Mouse (Mus musculus): ENCODE results near the gene Gp9. TPM values are rescaled to one million over a fixed set of nuclear protein-coding genes. Genes with fewer than 3 reads are reported as not detected.

Gp9 gene
- polyA plus RNA-seq, 1 experiment: 0.88 TPM

DNA sequence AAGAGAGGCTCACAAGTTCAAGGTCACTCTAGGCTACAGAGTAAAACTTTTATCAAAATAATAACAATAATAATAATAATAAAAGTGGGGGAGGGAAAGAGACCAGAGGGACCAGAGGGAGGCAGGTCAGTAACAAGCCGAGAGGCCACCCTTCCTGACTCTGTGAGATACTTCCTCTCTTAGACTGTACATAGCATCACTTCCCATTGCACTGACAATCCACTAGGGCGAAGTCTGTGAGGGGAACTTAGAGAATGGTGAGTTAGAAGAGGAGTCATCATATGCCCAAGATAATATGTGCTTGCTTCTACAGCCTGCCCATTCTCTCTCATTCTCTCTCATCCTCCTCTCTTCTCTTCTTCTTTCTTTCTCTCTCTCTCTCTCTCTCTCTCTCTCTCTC, 28.2 kb downstream of the Gp9 start:
- no peak for DNase-seq (ENCODE audit: low read depth, low spot score)
- 63% methylated on average over 2 of the region's 2 CpGs for WGBS

DNA sequence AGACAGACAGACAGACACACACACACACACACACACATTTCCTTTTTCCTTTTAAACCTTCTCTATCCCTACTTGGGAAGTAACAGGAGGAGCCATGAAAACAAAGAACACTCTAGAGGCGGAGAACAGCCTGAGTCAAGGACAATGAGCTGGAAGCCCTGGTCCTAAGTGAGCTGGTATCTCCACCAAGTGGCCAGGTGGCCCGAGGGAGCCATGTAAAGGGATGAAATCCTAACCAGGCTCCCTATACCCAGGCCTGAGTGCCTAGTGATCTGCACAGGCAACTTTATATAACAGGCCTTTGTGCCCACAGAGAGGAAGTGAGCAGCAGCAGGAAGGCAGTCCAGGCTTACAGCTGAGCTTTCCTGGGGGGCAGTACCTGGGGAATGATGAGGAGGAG, 29.0 kb downstream of the Gp9 start:
- DNase-seq (ENCODE audit: low read depth, low spot score): no peak
- WGBS: 30% methylated on average over 2 of the region's 2 CpGs

DNA sequence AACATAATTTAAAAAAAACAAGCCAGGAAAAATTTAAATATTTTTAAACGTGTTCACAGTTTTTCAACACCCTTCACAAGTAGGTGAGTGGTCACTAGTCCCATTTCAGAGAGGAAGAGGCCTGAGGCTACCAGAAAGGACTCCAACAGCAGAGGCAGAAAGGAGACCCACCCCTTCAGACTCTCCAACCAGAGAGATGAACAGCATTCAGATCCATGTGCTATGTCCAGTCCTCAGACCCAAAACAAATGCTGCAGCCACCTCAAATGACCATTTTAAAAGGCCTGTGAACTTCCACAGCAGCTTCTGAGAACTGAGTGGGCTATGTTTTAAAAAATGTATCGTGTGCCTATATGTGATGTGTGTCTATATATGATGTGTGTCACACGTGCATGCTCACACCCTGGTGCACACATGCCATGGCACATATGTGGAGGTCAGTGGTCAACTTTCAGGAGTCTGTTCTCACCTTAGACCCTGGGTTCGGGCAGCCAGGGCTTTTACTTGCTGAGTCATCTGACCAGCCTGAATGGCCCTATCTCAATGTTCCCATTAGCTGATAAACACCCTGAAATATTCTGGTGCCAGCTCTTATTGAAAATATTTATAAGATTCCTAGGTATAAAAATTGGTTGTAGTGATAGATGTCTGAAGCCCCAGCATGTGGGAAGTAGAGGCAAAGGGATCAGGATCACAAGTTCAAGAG, 30.0 kb downstream of the Gp9 start:
- WGBS: 55% methylated on average over 4 of the region's 4 CpGs
- no peak for DNase-seq (ENCODE audit: low read depth, low spot score)

DNA sequence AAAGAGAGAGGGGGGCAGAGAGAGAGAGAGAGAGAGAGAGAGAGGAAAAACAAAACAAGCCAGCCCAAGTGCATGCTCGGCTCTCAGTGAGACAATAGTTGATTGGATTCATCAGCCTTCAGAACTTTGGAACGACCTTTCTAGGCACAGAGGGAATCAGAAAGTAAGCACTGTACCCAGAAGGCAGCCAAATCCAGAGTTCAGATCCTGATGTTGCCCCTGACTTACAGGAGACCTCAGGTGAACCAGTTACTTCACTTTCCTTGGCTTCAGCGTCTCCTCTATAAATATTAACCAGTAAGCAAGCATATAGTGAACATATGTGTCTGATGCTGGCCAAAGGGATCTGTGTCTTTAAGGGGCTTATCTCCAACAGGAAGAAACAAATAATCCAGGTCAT, 30.6 kb downstream of the Gp9 start:
- 25% methylated on average over 3 of the region's 3 CpGs for WGBS
- DNase-seq (ENCODE audit: low read depth, low spot score): no peak

DNA sequence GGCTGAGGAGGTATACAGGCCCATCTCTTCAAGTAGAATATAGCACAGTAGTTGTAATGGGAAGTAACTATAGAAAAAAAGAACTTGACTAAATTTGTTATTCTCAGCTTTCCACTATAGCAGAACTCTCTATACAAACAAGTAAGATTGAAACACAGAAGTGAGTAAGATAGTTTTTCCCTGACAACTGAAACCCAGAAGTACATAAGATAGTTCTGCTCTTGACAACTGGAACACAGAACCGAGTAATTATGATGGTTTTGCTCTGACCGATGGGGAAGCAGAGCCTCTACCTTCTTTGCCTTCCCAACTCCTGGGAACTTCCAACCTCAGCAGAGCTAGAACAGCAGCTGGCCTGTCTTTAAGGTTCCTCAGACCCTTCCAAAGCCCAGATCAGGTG, 31.3 kb downstream of the Gp9 start:
- no peak for DNase-seq (ENCODE audit: low read depth, low spot score)
- 28% methylated on average over 2 of the region's 2 CpGs for WGBS

DNA sequence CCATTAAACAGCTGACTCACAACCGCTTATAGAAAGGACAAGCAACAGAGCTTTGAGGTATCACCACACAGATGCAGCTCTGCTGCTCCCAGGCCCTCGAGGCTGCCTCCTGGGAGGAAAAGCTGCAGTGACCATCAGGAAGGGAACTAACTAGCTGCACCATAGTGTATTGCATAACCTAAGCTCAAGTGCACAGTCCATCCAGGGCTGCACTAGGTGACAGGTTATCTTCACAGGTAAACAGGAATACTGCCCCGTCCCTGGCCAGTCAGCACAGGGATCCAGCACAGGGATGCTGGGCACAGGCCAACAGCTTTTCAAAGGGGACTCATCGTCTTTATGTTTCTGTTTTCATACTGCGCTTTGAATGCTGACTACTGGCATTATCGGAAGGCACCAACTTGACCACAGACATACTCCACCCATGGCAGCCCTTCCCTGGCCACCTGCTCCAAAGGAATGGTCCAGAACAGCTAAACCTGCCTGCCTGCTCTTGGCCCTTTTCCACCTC, 31.8 kb downstream of the Gp9 start:
- no peak for DNase-seq (ENCODE audit: low read depth, low spot score)
- WGBS: 22% methylated on average over 6 of the region's 6 CpGs

DNA sequence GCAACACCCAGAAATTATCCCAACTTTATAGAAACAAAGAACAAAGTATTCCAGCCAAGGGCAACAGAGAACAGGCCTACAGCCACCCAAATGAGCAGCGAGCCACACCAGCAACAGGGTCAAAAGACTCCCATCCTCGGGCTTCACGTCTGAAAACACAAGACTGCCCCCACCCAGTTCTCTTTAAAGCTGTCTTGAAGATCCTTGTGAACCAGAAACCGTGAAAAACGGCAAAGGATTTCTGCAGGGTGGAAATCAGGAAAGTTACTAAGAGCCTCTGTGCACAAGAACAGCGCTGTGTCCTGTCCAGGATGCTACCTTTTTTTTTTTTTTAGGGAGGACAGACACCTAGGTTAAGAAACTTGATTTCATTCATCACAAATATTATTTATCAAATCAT, 32.4 kb downstream of the Gp9 start:
- WGBS: 10% methylated on average over 6 of the region's 6 CpGs
- no peak for DNase-seq (ENCODE audit: low read depth, low spot score)

DNA sequence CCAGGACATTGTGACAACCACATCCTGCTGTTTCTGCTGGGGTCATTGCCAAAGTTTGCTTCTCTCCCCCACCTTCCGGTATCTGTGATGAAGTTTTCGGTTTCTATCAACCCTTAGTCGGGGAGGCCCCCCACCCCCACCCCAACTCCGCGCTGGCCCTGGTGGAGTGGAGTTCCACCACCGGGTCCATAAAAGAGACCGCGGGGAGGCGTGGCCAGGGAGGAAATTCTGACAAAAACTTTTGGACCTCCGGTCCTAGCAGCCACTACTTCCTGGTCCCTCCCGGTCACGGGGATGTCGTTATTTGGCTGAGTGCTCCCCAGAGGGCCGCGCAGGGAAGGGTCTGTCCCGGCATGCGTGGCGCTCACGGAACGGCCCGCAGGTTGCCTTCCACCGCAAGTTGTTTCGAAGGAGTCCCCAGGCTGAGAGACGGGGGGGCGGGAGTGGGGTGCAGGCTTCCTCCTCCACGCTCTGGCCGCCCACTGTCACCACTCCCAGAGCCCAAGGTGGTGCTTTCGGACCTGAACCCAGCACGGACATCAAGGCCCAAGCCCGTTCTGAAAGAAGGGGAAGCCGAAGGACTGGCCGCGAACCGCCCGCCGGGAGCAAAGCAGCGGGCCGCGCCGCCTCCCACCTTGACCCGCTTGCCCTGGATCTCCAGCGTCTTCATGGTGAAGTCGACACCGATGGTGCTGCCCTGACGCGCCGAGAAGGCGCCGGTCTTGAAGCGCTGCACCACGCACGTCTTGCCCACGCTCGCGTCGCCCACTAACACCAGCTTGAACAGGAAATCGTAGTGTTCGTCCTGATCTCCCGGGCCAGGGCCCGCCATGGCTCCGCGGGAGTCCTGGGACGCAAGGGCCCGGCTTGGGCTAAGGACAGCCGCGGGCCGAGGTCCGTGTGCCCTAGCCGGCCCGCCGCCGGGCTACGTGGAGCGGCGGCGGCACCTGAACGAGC, 33.1 kb downstream of the Gp9 start:
- 1% methylated on average over 77 of the region's 77 CpGs for WGBS

DNA sequence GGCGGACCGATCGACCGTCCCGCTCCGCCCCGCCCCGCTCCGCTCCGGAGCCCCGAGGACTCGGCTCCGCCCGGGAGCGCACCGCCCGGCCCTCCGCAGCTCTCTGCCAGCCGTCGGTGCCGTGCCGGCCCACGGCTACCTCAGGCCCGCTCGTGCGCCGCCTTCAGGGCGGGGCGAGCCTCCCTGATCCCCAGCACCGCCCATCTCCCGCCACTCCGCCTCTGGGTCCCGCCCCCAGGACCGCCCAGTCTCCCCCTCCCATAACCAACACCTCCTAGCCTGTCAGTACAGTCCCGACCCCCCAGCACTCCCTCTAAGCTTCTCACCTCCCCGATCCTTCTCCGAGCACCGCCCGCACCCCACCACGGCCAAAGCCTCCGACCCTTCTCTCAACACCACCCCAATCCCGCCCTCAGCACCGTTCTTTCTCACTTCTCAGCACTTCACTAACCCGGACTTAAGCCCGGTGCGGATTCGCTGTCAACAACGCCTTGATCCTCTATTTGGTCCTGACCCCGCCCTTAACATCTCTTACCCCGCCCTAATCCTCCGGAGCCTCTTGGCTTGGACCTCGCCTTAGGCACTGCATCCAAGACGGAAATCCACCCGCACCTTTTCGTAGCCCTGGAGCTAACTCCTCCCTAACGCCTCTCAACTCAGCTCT, 33.9 kb downstream of the Gp9 start, which contains the start of gene Rab43:
Gene Rab43, minus strand, starts transcription at position 490 of the 664 bp plus-strand sequence.
- under 1% methylated on average over 56 of the region's 56 CpGs for WGBS

More for the DNA sequence above, 33.1 kb downstream of the Gp9 start:
- DNase-seq (ENCODE audit: low read depth, low spot score): no peak

DNA sequence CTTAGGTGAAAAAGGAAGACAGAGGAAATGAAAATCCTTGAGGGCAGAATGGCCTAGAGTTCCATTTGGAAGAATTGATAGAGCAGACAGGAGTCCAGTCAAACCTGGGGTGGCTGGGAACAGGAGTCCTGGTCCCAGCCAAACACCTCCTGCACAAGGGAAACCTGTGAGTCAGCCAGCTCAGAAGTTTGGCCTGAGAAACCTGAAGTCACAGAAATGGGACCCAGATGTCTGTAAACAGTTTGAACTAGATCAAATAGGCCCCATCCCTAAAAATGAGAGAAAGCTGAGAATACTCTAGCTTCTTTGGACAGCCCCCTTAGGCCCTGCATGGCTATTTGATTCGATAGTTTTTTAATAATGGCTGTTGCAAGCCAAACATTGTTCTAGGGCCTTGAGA, 34.8 kb downstream of the Gp9 start:
- WGBS: 89% methylated on average over 1 of the region's 1 CpGs
- DNase-seq (ENCODE audit: low read depth, low spot score): no peak

More for the DNA sequence above, 33.9 kb downstream of the Gp9 start, which contains the start of gene Rab43:
- DNase-seq (ENCODE audit: low read depth, low spot score): peak; percentile 79

DNA sequence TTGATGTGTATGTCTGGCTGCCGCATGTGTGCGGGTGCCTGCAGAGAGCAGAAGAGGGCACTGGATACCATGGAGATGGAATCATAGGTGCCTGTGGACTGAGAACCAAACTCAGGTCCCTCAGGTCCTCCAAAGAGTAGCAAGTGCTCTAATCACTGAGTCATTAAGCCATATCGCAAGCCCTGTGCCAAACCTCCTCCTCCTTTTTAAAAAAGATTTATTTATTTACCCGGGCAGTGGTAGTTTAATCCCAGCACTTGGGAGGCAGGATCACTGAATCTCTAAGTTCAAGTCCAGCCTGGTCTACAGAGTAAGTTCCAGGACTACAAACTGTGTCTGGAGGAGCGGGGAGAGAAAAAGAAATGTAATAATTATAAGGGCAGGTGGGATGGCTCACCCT, 36.6 kb downstream of the Gp9 start:
- DNase-seq (ENCODE audit: low read depth, low spot score): no peak
- WGBS: 88% methylated on average over 5 of the region's 5 CpGs

DNA sequence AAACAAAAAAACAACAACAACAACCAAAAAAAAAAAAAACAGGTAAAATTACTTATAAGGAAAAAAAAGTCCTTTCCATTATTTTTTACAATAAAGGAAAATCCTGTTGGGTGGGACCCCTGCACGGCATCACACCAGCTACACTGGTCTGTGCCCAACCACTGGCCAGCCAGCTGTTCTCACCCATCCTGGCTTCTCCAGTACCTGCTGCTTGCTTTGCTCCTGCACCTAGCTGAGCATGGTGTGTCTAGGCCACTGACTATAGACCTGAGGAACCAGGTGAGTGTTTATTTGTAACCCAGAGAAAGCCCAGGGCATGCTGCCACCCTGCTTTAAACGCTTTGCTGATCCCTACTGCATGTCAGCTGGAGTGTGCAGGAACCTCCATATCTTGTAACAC, 42.5 kb downstream of the Gp9 start:
- 94% methylated on average over 2 of the region's 2 CpGs for WGBS
- DNase-seq (ENCODE audit: low read depth, low spot score): no peak

Other genes with a start within 250 kb of the Gp9 start
- 2.5 and 3.0 TPM in 2 replicates for gene Arhgap25, start 244.8 kb upstream of the Gp9 start, polyA plus RNA-seq (2012; rRNA removed)
- 0.16 and 0.38 TPM in 2 replicates for gene Prokr1, start 187.3 kb upstream of the Gp9 start, polyA plus RNA-seq (2012; rRNA removed)
- 3.6 and 4.6 TPM in 2 replicates for gene Aplf, start 105.9 kb upstream of the Gp9 start, polyA plus RNA-seq (2012; rRNA removed)
- 1.6 and 3.3 TPM in 2 replicates for gene Efcc1, start 47.2 kb upstream of the Gp9 start, polyA plus RNA-seq (2012; rRNA removed)
- gene Rab43, start 34.1 kb downstream of the Gp9 start, polyA plus RNA-seq (2012; rRNA removed): 48.8 and 74.9 TPM in 2 replicates
- 0.16 and 1.2 TPM in 2 replicates for gene Gm45140, start 57.7 kb downstream of the Gp9 start, polyA plus RNA-seq (2012; rRNA removed)
- gene Isy1, start 60.7 kb downstream of the Gp9 start, polyA plus RNA-seq (2012; rRNA removed): 12.4 and 17.4 TPM in 2 replicates
- 177 and 180 TPM in 2 replicates for gene Cnbp, start 73.0 kb downstream of the Gp9 start, polyA plus RNA-seq (2012; rRNA removed)
- 68.1 and 77.5 TPM in 2 replicates for gene Copg1, start 109.7 kb downstream of the Gp9 start, polyA plus RNA-seq (2012; rRNA removed)
- gene Hmces, start 135.9 kb downstream of the Gp9 start, polyA plus RNA-seq (2012; rRNA removed): 19.4 and 20.3 TPM in 2 replicates
- 3.0 and 5.0 TPM in 2 replicates for gene H1fx, start 203.6 kb downstream of the Gp9 start, polyA plus RNA-seq (2012; rRNA removed)